Mouse (Mus musculus): Measurements from ENCODE around the gene Mmd2. TPM values are rescaled to one million over a fixed set of nuclear protein-coding genes. Genes with fewer than 3 reads are reported as not detected.

The Mmd2 gene
- polyA plus RNA-seq, 1 experiment = 3.4 TPM

- Histone ChIP-seq H3K4me3 (ENCODE audit: insufficient read depth, low read depth, low read length) (no peak overlapping the region), H3K27ac (replicated peaks; ENCODE audit: low read depth, low read length) (no peak overlapping the region), H3K4me1 (ENCODE audit: control insufficient read depth, insufficient read depth, insufficient read length, low read length) (no peaks in the 10 kb centered on the region)
These were observed 71.3 kb downstream of the Mmd2 start for GRCm38 (mm10) chr5:142537286-142537685.

- Histone ChIP-seq H3K4me1 (ENCODE audit: control insufficient read depth, insufficient read depth, insufficient read length, low read length) (no peaks in the 10 kb centered on the region), H3K27ac (replicated peaks; ENCODE audit: low read depth, low read length) (no peak overlapping the region), H3K4me3 (ENCODE audit: insufficient read depth, low read depth, low read length) (no peak overlapping the region)
These were observed 73.2 kb downstream of the Mmd2 start for GRCm38 (mm10) chr5:142535388-142535787.

GRCm38 (mm10) chr5:142529915-142530314, 78.7 kb downstream of the Mmd2 start, which contains the start of gene Papolb:
Gene Papolb, minus strand, starts transcription at chr5:142530076.
- H3K4me1 ChIP-seq (ENCODE audit: control insufficient read depth, insufficient read depth, insufficient read length, low read length) = no peaks in the 10 kb centered on the region
- no peak within 1 kb of the TSS for H3K4me3 ChIP-seq (ENCODE audit: insufficient read depth, low read depth, low read length)

GRCm38 (mm10) chr5:142524711-142525464, 83.7 kb downstream of the Mmd2 start:
- Histone ChIP-seq H3K4me3 (ENCODE audit: insufficient read depth, low read depth, low read length) (no peak overlapping the region), H3K27ac (replicated peaks; ENCODE audit: low read depth, low read length) (no peak overlapping the region), H3K4me1 (ENCODE audit: control insufficient read depth, insufficient read depth, insufficient read length, low read length) (no peaks in the 10 kb centered on the region)

More at GRCm38 (mm10) chr5:142529915-142530314, 78.7 kb downstream of the Mmd2 start, which contains the start of gene Papolb:
- no peak within 1 kb of the TSS for H3K27ac ChIP-seq (replicated peaks; ENCODE audit: low read depth, low read length)

GRCm38 (mm10) chr5:142521195-142521866, 87.3 kb downstream of the Mmd2 start:
- Histone ChIP-seq H3K27ac (replicated peaks; ENCODE audit: low read depth, low read length) (no peak overlapping the region), H3K4me3 (ENCODE audit: insufficient read depth, low read depth, low read length) (no peak overlapping the region)

GRCm38 (mm10) chr5:142520360-142520759, 88.2 kb downstream of the Mmd2 start:
- Histone ChIP-seq H3K4me3 (ENCODE audit: insufficient read depth, low read depth, low read length) (no peak overlapping the region), H3K27ac (replicated peaks; ENCODE audit: low read depth, low read length) (no peak overlapping the region), H3K4me1 (ENCODE audit: control insufficient read depth, insufficient read depth, insufficient read length, low read length) (no peaks in the 10 kb centered on the region)

More at GRCm38 (mm10) chr5:142521195-142521866, 87.3 kb downstream of the Mmd2 start:
- no peaks in the 10 kb centered on the region for H3K4me1 ChIP-seq (ENCODE audit: control insufficient read depth, insufficient read depth, insufficient read length, low read length)

GRCm38 (mm10) chr5:142518973-142519372, 89.6 kb downstream of the Mmd2 start:
- Histone ChIP-seq H3K27ac (replicated peaks; ENCODE audit: low read depth, low read length) (no peak overlapping the region), H3K4me3 (ENCODE audit: insufficient read depth, low read depth, low read length) (no peak overlapping the region), H3K4me1 (ENCODE audit: control insufficient read depth, insufficient read depth, insufficient read length, low read length) (no peaks in the 10 kb centered on the region)

Other genes starting within 250 kb of the Mmd2 start
- 7.1 and 8.0 TPM in 2 replicates for gene Foxk1, start 207.3 kb downstream of the Mmd2 start, polyA plus RNA-seq (2012; ENCODE audit: insufficient read depth, insufficient read length, missing spikeins)
- 3.4 and 5.6 TPM in 2 replicates for gene Ap5z1, start 144.9 kb downstream of the Mmd2 start, polyA plus RNA-seq (2012; ENCODE audit: insufficient read depth, insufficient read length, missing spikeins)
- not detected in 2 replicates for gene Papolb, start 78.7 kb downstream of the Mmd2 start, polyA plus RNA-seq (2012; ENCODE audit: insufficient read depth, insufficient read length, missing spikeins)
- 3.4 and 11.7 TPM in 2 replicates for gene Radil, start 57.7 kb downstream of the Mmd2 start, polyA plus RNA-seq (2012; ENCODE audit: insufficient read depth, insufficient read length, missing spikeins)
- 43.7 and 46.5 TPM in 2 replicates for gene Wipi2, start 18.9 kb upstream of the Mmd2 start, polyA plus RNA-seq (2012; ENCODE audit: insufficient read depth, insufficient read length, missing spikeins)
- 0.75 TPM in 1 of 2 replicates, not detected in the other for gene Slc29a4, start 83.7 kb upstream of the Mmd2 start, polyA plus RNA-seq (2012; ENCODE audit: insufficient read depth, insufficient read length, missing spikeins)
- 10.6 and 13.2 TPM in 2 replicates for gene Tnrc18, start 208.9 kb upstream of the Mmd2 start, polyA plus RNA-seq (2012; ENCODE audit: insufficient read depth, insufficient read length, missing spikeins)

Measured in brown adipose tissue, adult 24 weeks (tissue).